Mouse (Mus musculus) midbrain, embryonic 14.5 days (tissue): ENCODE results near the gene Slc39a3. TPM values are rescaled to one million over a fixed set of nuclear protein-coding genes. Genes with fewer than 3 reads are reported as not detected.
"Not testable (repeated sequence)": the region's sequence is repeated elsewhere in the genome, so short reads cannot be mapped to it uniquely, and the experiment has no call there.

Experiments used
- ATAC-seq: fragments of 200-750 bp; cut with Nextera tagmentation; 2 replicates; pipeline ENCODE4 v1.8.0; 2017; ENCODE audit warnings: moderate number of reproducible peaks, moderate library complexity; ENCODE audit not compliant: low FRiP score, low TSS enrichment
- DNase-seq: peaks from one replicate; pipeline ENCODE4 v3.0.0-alpha.2; 2015
- H3K27ac ChIP-seq: fragments of 300-500 bp; sonication (generic); replicated peaks from 2 replicates; pipeline ENCODE4 v1.5.1; 2014; ENCODE audit warnings: mild to moderate bottlenecking, low read depth, low read length, moderate library complexity
- H3K27me3 ChIP-seq: fragments of 300-500 bp; sonication (generic); 2 replicates; pipeline ENCODE4 v1.6.1; 2014; ENCODE audit warnings: low read length, control low read depth, mixed read lengths; ENCODE audit not compliant: control insufficient read depth, insufficient read depth
- H3K36me3 ChIP-seq: fragments of 300-500 bp; sonication (generic); 2 replicates; pipeline ENCODE4 v1.6.1; 2014; ENCODE audit warnings: low read length, control low read depth; ENCODE audit not compliant: control insufficient read depth, insufficient read depth
- H3K4me1 ChIP-seq: fragments of 300-500 bp; sonication (generic); 2 replicates; pipeline ENCODE4 v1.6.1; 2014; ENCODE audit warnings: mild to moderate bottlenecking, antibody characterized with exemption, low read length, control low read depth; ENCODE audit not compliant: control insufficient read depth, insufficient read depth
- H3K4me2 ChIP-seq: fragments of 300-500 bp; sonication (generic); 2 replicates; pipeline ENCODE4 v1.6.1; 2014; ENCODE audit warnings: mild to moderate bottlenecking, low read length, moderate library complexity
- H3K4me3 ChIP-seq: fragments of 300-500 bp; sonication (generic); replicated peaks from 2 replicates; pipeline ENCODE4 v1.5.1; 2014; ENCODE audit warnings: low read depth, low read length
- H3K9ac ChIP-seq: fragments of 300-500 bp; sonication (generic); replicated peaks from 2 replicates; pipeline ENCODE4 v1.6.1; 2014; ENCODE audit warnings: mild to moderate bottlenecking, low read length, moderate library complexity
- H3K9me3 ChIP-seq: fragments of 300-500 bp; sonication (generic); 2 replicates; pipeline ENCODE4 v1.6.1; 2016; ENCODE audit warnings: low read length, control low read depth, mixed read lengths; ENCODE audit not compliant: control insufficient read depth
- WGBS: fragments of 180-500 bp; shearing (Covaris S2); extraction: QIAGEN DNeasy Blood & Tissue Kit; methylation state at CpG from one replicate; pipeline ENCODE4 v1.1.7; 2014; 5-methylcytosine and 5-hydroxymethylcytosine counted together
- polyA plus RNA-seq: library from polyadenylated mRNA; unstranded; fragments of >200 nt; fragmentation: Nextera tagmentation; extraction: Ambion mirVana; gene quantifications from 2 replicates; pipeline ENCODE4 v1.2.1, GENCODE M21; 2014

Gene Slc39a3
- polyA plus RNA-seq, 1 experiment from 2014 or later: 34.9 TPM

DNA sequence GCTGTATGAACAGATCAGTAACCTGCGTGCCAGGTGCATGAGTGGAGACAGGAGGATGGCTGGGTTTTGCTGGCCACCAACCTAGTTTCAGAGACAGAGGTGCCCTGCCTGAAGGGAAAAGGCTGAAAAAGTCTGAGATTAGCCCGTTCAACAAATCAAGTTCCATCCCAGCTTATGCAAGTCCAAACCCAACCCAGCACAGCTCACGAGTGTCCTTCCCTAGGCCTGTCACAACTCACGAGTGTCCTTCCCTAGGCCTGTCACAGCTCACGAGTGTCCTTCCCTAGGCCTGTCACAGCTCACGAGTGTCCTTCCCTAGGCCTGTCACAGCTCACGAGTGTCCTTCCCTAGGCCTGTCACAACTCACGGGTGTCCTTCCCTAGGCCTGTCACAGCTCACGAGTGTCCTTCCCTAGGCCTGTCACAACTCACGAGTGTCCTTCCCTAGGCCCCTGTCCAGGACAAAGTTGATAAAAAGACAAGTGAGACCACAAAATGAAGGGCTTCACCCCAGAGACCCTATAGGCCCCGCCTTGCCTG lies 18.6 kb upstream of the Slc39a3 start:
- peaks cover 11% of the 10 kb centered on the region for H3K4me1 ChIP-seq
- not testable (repeated sequence) for H3K27me3 ChIP-seq, H3K27ac ChIP-seq, H3K9me3 ChIP-seq, ATAC-seq, H3K4me3 ChIP-seq, H3K9ac ChIP-seq, H3K4me2 ChIP-seq, DNase-seq
- 84% methylated on average over 11 of the region's 11 CpGs for WGBS
- H3K36me3 ChIP-seq: peaks cover 30% of the 10 kb centered on the region

DNA sequence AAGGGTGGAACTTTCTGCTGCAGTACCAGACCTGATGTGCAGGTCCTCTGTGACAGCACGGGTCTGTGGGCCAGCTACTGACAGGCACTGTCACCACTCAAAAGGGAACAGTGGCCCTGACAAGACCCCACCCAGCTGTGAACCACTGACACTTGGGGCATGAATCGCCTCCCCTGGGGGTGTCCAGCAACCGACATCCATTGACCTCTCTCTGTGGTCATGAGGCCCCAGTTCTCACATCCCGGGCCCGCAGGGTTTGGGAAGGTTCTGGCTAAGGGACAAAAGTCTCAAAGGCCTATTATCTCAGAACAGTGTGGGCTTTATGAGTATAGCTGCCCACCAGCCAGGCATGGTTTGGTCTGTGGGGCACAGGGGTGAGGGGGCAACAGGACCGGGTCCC lies 17.9 kb upstream of the Slc39a3 start:
- Histone ChIP-seq H3K27me3 (no peaks in the 10 kb centered on the region), H3K4me1 (peaks cover 11% of the 10 kb centered on the region), H3K36me3 (peaks cover 37% of the 10 kb centered on the region), H3K27ac (no peak overlapping the region), H3K9ac (no peak overlapping the region), H3K9me3 (no peaks in the 10 kb centered on the region), H3K4me3 (no peak overlapping the region), H3K4me2 (no peak overlapping the region)
- DNase-seq: no peak
- WGBS: 91% methylated on average over 6 of the region's 6 CpGs
- ATAC-seq: no peak

DNA sequence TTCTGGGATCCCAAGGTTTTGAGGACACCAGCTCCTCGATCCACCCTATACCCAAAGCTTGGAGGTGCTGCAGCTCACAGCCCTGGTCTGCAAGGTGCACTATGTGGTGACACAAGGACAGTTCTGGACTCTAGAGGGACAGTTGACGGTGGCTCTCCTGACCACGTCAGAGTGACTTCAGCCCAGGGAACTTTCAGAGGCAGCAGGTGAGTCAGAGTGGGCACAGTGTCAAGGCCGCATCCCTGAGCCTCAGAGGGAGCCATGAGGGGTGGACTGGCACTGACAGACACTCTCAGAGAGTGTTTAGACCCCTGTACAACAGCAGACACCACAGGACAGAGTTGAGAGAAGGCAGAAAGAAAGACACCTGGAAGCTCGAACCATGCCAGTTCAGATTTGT lies 15.4 kb upstream of the Slc39a3 start:
- H3K9ac ChIP-seq: no peak overlapping the region
- H3K27me3 ChIP-seq: no peaks in the 10 kb centered on the region
- H3K4me1 ChIP-seq: no peaks in the 10 kb centered on the region
- H3K27ac ChIP-seq: no peak overlapping the region
- H3K4me2 ChIP-seq: no peak overlapping the region
- H3K4me3 ChIP-seq: no peak overlapping the region
- H3K36me3 ChIP-seq: peaks cover 62% of the 10 kb centered on the region
- no peaks in the 10 kb centered on the region for H3K9me3 ChIP-seq
- 90% methylated on average over 5 of the region's 5 CpGs for WGBS
- no peak for DNase-seq
- ATAC-seq: no peak

DNA sequence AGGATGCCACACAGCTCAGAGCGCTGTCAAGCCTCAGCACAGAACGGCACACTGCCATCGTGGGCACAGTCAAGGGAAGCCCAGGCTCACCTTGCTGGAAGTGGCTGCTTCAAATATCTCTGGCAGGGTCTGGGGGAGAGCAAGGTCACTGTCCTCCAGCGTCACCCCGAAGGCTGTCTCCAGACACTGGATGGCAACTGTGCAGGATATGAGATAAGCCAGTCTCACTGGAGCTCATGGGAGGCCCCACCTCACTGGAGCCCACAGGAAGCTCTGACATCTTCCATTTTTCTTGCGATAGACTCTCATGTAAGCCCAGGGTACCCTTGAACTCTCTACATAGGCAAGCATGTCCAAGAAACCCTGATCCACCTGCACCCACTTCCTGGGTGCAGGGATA lies 13.9 kb upstream of the Slc39a3 start:
- ATAC-seq (no peak), DNase-seq (no peak)
- Histone ChIP-seq H3K4me1 (no peaks in the 10 kb centered on the region), H3K4me3 (no peak overlapping the region), H3K9ac (no peak overlapping the region), H3K9me3 (no peaks in the 10 kb centered on the region), H3K4me2 (no peak overlapping the region), H3K36me3 (peaks cover 73% of the 10 kb centered on the region), H3K27me3 (no peaks in the 10 kb centered on the region), H3K27ac (no peak overlapping the region)
- WGBS: 94% methylated on average over 6 of the region's 6 CpGs

DNA sequence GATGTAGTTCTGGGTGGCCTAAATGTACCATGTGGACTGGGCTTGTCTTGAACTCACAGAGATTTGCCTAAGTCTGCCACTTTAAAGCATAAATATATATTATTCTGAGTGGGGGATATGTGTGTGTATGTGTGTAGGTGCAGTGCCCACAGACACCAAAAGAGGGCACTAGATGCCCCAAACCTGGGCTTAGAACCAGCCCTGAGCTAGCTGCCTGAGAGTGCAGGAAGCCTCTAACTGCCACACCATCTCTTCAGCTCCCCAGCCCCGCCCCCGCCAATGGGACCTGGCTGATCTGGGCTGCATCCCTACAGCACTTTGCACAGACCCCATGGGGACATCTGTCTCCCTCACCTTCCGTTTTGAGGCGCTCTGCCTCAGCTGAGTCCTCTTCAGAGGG lies 13.4 kb upstream of the Slc39a3 start:
- Histone ChIP-seq H3K9ac (no peak overlapping the region), H3K27me3 (no peaks in the 10 kb centered on the region), H3K27ac (no peak overlapping the region), H3K9me3 (no peaks in the 10 kb centered on the region), H3K36me3 (peaks cover 78% of the 10 kb centered on the region), H3K4me1 (no peaks in the 10 kb centered on the region), H3K4me3 (no peak overlapping the region), H3K4me2 (no peak overlapping the region)
- 86% methylated on average over 4 of the region's 4 CpGs for WGBS
- DNase-seq (peak; percentile 43), ATAC-seq (no peak)

DNA sequence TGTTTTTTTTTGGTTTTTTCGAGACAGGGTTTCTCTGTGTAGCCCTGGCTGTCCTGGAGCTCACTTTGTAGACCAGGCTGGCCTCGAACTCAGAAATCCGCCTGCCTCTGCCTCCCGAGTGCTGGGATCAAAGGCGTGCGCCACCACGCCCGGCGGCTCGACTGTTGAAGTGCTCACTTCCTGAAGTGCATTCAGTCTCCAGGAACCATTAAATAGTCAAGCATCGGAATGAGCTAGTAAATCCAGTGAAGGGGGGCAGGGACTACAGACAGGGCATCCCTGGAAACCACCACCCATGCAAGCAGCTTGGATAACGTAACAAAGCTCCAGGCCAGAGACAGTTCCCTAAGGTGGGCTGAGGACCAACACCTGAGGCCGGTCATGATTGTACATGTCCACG lies 8.0 kb upstream of the Slc39a3 start:
- H3K36me3 ChIP-seq: peaks cover 80% of the 10 kb centered on the region
- H3K9ac ChIP-seq, DNase-seq, ATAC-seq, H3K27me3 ChIP-seq, H3K9me3 ChIP-seq, H3K27ac ChIP-seq, H3K4me2 ChIP-seq, H3K4me1 ChIP-seq, H3K4me3 ChIP-seq: not testable (repeated sequence)
- whole genome bisulfite sequencing: 97% methylated on average over 14 of the region's 14 CpGs

DNA sequence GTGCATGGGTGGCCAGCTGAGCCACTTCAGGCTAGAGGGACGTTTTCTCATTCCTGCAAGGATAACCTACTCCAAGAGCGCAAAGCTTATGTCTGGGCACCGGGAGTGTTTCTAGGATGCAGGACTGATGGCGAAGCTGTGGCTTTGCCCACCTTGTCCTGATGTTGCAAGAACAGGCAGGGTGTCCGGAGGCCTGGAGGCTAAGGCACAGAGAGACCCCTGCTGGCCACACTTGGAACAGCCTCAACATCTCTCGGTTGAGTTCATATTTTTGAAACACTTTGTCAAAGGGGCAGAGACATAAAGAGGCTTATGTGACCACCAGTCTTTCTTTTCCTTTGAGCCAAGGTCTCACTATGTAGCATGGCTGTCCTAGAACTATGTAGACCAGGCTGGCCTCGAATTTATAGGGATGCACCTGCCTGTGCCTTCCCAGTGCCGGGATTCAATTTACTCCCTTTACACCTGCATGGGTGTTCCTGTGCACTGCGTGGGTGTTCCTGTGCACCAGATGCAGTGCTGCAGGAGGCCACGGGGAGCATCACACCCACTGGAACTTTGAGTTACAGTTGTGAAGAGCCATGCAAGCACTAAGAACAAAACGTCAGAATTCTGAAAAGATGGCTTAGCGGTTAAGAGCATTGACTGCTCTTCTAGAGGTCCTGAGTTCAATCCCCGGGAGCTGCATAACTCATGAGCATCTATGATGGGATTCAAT lies 4.4 kb upstream of the Slc39a3 start:
- 0 out of 2 replicates have a peak, but pooled peaks cover 4% of the 10 kb centered on the region for H3K4me1 ChIP-seq
- ATAC-seq: no peak
- H3K27ac ChIP-seq: no peak overlapping the region
- peak; percentile 88 for DNase-seq
- no peaks in the 10 kb centered on the region for H3K27me3 ChIP-seq
- no peak overlapping the region for H3K9ac ChIP-seq
- peaks cover 44% of the 10 kb centered on the region for H3K36me3 ChIP-seq
- H3K9me3 ChIP-seq: no peaks in the 10 kb centered on the region
- H3K4me3 ChIP-seq: no peak overlapping the region
- 35% methylated on average over 13 of the region's 13 CpGs for WGBS
- no peak overlapping the region for H3K4me2 ChIP-seq

DNA sequence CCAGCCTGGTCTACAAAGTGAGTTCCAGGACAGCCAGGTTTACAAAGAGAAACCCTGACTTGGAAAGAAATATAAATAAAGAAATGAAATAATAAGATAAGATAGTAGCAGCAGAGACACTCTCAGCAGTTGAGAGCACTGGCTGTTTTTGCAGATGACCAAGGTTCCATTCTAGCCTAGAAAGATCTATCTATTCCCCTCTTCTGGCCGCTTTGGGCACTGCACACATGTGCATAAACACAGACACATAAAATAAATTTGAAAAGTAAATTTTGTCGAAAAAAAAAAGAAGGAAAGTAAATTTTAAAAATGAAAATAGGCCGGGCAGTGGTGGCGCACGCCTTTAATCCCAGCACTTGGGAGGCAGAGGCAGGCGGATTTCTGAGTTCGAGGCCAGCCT lies 975 bp downstream of the Slc39a3 start:
- 79% methylated on average over 7 of the region's 7 CpGs for WGBS
- Histone ChIP-seq H3K4me2 (no peak overlapping the region), H3K27ac (no peak overlapping the region), H3K36me3 (peaks cover 25% of the 10 kb centered on the region), H3K9ac (no peak overlapping the region), H3K9me3 (no peaks in the 10 kb centered on the region), H3K27me3 (no peaks in the 10 kb centered on the region), H3K4me1 (0 out of 2 replicates have a peak, but pooled peaks cover 4% of the 10 kb centered on the region), H3K4me3 (no peak overlapping the region)
- no peak for ATAC-seq
- peak; percentile 45 for DNase-seq

DNA sequence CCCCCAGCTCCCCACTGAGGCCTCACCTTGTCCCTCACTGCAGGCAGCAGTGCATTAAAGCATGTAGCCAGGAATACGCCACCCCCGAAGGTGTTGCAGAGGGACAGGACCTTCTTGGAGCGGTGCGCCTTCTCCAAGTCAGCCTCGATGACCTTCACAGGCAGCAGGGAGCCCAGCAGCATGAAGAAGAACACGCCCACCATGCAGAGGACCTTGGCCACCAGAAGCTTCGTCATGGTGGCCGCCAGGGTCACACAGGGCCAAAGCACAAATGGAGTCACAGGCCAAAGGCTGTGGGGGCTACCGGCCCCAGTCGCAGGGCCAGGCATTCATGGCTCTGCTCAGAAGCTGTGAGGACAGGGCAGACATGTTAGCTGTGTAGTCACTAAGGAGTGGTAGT lies 3.6 kb downstream of the Slc39a3 start:
- DNase-seq (no peak), ATAC-seq (no peak)
- no peak overlapping the region for H3K27ac ChIP-seq
- 78% methylated on average over 10 of the region's 10 CpGs for WGBS
- H3K4me1 ChIP-seq: 0 out of 2 replicates have a peak, but pooled peaks cover 4% of the 10 kb centered on the region
- peaks cover 42% of the 10 kb centered on the region for H3K36me3 ChIP-seq
- H3K9ac ChIP-seq: no peak overlapping the region
- H3K4me2 ChIP-seq: no peak overlapping the region
- H3K4me3 ChIP-seq: no peak overlapping the region
- no peaks in the 10 kb centered on the region for H3K27me3 ChIP-seq
- H3K9me3 ChIP-seq: no peaks in the 10 kb centered on the region
